Mouse (Mus musculus) spleen, postnatal 14 days (tissue): ENCODE results near the gene Olfr104-ps.

ENCODE experiments used
- DNase-seq, 2 experiments: peaks; one replicate each; pipeline ENCODE4 v3.0.0; 2021 to 2022; ENCODE audit warnings: low spot score in 2 of 2

Olfr104-ps gene

DNA sequence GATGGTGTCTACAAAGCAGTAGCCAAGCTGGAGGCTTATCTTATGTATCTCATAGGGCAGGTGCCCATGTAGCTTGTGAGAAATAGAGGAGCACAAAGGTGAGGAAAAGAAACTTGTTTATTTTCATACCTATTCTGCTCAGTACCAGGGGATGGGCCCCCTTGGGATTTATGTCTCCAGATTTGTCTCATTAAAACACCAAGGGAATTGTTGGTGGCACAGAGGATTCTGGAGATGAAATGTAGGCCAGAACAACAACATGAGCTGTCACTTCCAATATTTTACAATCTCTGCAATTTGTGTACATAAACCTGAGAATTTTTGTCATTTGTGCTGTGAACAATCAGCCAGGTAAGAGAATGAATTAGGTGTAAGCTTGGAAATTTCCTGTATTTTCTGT is at the start of gene Olfr104-ps:
TSS of gene Olfr104-ps (plus strand) at position 301 of the 400 bp plus-strand sequence.
- no peak for DNase-seq

DNA sequence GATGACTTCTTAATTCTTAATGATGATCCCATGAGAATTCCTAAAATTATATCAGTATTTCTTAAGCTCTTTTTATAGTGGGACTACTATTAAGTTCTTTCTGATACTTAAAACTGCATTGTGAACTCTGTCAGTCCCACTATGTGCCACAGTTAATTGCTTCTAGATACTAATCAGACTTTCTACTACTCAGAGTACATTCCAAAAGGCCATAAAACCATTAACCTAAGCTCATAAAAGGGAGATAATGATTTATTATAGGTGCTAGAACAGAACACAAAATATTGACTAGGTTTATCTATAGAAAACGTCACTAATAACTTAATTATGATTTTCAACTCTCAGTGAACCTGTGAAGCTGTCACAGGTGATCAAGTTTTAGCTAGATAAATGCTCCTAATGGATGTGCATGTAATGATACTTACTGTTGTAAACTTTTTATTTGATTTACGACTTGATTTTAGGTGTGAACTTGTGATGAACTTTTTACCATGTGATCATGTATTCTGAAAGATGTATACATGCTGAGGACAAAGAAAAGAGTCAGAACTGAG is 49.2 kb upstream of the Olfr104-ps start:
- no peak for DNase-seq

DNA sequence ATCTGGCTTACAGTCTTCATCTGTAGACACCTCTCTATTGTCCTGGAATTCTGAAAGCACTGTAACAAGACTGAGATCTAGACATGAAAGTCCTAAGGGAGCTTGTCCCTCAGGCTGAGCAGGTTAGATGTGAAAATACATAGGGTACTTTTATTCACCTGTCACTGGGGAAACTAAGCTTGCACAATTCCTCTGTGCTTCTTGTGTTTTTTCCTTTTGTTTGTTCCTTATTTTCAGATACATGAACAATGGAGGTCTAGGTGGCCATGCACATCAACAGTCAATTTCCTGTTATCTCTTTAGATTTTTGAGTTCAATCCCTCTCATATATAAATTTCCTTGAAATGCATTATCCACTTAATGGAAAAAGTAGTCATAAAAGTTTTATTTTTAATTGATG is 42.4 kb upstream of the Olfr104-ps start, which contains the start of gene Olfr102:
TSS of gene Olfr102 (minus strand) at position 101 of the 400 bp plus-strand sequence.
- no peak for DNase-seq

DNA sequence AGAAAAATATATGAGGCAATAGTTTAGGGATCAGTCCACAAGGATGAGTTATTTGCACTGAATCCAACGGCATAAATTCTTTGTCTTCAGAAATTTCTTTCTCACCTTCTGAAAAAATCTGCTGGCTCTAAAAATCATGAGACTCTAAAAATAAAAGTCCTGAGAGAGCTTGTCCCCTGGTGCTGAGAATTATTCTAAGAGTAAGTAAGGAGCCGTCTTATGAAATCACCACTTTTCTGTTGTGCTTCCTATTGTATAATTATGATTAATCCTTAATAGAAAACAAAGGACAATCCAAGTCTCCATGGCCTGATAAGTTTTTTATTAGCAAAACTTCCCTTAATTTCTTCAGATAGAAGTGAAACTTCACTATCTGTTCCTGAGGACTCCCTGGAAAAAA is 19.8 kb upstream of the Olfr104-ps start, which contains the start of gene Olfr103:
TSS of gene Olfr103 (minus strand) at position 101 of the 400 bp plus-strand sequence.
- DNase-seq: no peak

DNA sequence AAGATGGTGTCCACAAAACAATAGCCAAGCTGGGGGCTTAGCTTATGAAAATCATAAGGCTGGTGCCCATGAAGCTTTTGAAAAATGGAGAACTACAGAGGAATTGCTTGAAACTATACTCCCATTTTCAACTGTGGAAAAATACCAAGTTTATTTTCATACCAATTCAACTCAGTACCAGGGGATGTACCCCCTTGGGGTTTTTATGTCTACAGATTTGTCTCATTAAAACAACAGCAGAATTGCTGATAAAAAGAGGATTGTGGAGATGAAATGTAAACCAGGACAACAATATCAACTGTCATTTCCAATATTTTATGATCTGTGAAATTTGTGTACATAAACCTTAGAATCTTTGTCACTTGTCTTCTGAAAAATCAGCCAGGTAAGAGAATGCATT is 19.4 kb downstream of the Olfr104-ps start, which contains the start of gene Olfr105-ps:
TSS of gene Olfr105-ps (plus strand) at position 301 of the 400 bp plus-strand sequence.
- no peak for DNase-seq

DNA sequence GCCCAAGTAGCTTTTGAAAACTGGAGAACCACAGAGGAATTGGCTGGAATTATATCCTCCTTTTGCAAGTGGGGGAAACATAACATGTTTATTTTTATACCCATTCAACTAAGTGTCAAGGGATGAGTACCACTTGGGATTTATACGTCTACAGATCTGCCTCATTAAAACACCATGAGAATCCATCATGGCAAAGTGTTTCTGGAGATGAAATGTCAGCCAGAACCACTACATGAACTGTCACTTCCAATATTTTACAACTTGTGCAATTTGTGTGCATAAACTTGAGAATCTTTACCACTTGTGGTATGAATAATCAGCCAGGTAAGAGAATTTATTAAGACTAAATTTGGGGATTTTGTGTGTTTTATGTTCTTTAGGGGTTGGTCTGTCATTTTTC is 30.7 kb downstream of the Olfr104-ps start, which contains the start of gene Olfr106-ps:
TSS of gene Olfr106-ps (plus strand) at position 301 of the 400 bp plus-strand sequence.
- DNase-seq: no peak

DNA sequence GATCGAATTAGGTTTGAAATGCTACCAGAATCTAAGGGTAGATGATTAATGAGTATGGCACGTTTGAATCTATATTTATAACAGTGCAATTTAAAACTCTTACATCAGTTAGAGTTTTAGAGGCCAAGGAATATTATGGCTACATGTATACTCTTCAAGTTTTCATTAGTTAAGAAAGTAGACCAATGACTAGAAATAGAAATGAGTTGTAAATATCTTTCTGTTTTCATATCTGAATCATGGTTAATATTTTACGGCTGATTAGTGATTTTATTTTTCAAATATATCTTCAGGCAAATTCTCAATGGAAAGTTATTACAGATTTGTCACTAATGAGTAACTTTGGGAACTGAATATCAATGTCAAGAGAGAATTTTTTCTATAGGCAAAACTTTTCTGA is 39.5 kb downstream of the Olfr104-ps start, which contains the start of gene Olfr107:
TSS of gene Olfr107 (plus strand) at position 301 of the 400 bp plus-strand sequence.
- DNase-seq: no peak

DNA sequence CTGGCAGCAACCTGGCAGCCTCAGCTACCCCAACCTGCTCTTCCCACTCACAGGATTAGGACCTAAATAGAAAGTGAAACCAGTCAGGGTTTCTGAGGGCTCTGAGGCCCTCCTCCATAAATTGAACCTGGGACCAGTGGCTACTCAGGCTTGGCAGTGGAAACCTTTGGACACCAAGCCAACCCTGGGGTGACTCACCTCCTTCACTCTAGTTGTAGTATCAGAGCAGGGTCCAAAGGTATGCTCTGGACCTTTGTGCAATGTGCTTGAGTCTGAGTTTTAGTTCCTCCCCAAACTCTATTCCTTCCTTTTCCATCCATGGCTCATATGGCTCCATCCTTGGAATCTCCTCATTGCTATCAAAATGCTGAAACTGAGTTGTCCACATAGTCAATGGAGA is 54.0 kb downstream of the Olfr104-ps start:
- no peak for DNase-seq
